Mouse (Mus musculus): Measurements from ENCODE around the gene Diaph3.

Diaph3 gene

DNA sequence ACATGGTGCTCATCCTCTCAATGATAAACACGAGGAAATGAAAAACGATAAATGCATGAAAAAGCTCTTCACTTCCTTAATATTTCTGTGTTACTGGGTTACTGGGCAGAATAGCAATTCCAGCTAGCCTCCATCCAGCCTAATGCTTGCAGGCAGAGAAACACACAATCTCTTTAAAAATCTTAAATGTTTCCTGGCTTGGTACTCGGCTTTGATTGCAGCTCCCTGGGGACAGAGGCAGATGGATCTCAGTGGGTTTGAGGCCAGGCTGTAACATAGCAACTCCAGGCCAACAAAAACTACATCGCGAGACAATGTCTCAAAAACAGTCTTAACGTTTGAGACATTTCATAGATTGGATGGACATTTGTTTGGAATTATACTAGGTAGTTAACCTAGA, 57.1 kb downstream of the Diaph3 start:
- no peak for DNase-seq

DNA sequence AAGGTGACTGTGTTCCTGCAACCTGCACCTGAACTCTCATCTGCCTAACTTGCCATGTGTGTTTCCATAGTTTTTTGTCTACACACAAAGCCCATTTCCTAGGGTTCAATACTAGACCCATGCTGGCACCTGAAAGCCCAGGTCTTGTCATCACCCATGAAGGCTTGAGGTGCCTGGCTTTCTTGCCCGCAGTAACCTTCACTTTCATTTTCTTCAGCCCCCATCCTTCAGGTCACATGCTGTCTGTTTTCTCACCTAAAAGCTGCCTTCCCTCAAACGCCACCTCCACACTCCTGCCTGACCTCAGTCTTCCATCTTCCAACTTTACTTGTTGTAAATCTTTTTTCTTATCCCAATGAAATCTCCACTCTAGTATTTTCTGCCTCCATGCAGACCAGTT, 61.3 kb downstream of the Diaph3 start:
- DNase-seq: no peak

- no peak for DNase-seq
These were observed 66.0 kb downstream of the Diaph3 start for GRCm38 (mm10) chr14:87075021-87075531.

DNA sequence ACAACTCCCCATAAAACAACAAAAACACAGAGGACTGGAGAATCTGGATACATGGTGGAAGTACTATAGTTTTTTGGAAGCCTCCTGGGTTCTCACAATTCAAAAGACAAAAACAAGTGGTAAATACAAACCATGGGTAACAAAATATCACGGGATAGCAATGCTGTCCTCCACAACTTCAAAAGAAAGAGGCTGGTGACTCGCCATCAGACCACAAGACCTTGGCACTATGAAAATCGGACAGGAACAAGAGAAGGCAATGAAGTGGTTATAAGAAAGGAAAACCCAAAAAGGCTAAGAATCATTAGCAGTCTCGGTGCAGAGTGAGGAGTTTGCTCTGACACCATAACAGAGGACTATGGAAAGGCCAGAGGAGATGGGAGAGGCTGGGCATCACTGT, 76.8 kb downstream of the Diaph3 start:
- DNase-seq: no peak

GRCm38 (mm10) chr14:87056169-87056568, 84.9 kb downstream of the Diaph3 start:
- DNase-seq: no peak

DNA sequence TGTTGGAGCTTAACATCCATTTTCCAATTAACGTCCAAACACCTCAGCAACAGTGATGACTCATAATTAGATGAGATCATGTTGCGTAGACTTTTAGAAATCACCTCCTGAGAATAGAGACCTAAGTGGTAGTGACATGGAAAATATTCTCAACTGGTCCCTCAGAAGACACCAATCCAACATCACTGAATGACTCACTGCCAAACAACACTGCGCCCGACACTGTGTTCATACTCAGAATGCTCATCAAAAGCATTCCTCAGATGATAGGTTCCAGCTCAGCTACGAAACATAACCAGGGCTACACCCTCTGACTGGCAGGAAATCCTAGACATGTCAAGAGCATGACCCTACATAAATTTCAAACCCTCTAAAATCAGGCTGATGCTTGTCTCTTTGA, 89.8 kb downstream of the Diaph3 start:
- no peak for DNase-seq

DNA sequence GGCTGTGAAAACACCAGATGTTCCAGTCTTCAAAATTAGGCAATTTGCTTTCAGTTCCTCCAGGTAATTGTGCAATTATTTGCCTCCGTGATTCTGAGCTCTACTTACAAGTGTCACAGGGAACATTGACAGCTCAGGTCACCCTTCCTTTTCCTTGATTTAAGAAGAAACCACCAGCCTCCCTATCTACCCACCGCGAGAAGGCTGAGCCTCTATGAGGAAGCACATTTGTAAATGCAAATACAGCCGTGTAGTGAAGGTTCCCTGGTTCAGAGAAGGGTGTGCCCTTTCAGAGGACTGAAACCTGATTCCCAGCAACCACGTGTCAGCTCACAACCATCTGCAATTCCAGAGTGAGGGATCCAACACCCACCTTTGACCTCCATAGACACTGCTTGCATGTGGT, 96.6 kb downstream of the Diaph3 start:
- DNase-seq: no peak

DNA sequence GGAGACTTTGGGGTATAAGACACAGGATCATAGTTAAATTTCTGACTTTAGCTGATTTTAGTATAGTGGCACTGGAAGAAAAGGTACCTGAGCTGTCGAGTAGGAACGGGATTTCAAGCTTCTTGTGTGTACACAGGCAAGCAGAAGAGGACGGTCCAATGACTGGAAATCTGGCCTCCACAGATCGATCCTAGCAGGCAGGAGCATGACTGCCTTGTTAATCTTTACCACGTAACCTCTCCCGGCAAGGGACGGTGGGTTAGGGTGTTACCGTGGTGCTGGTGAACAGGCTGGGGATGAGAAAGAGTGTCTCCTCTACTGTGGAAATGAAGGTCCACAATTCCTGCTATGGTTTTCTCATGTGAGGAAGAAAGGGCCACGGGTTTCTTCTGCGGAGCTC, 120.8 kb downstream of the Diaph3 start:
- DNase-seq: no peak

DNA sequence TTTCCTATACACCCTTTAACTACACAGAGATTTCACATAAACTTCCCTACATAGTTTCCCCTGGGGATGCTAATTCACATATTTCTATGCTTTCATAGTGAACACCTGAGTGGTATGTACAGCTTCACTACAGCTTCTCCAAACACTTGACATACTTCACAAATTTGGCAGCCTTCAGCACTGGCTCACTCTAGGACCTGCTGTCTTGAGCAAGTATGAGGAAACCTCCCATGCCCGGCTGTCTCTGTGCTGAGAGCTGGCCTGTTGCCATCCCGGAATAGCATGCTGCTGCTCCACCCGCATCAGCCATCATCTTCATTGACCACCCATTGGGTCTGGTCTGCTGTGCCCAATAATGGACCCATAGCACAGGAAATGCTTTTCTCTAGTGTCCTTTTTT, 121.3 kb downstream of the Diaph3 start:
- DNase-seq: peak; percentile 4 to 23

DNA sequence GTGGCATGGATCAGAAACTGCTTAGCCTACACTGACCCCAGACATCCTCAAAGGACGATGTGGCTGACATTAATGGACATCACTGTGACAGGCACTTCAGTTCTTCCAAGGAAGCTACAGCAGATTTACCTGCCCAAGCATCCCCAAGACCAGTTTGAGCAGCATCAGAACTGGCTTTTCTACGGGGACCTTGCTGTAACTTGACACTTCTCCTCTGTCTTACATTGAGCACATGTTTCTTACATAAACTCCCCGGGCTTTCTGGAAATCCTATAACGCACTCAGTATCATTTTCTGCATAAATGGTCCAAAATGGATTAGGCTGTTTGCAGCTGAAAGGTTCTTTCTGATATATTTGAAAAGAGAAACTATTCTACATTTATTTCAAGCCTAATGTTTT, 143.7 kb downstream of the Diaph3 start:
- DNase-seq: no peak

DNA sequence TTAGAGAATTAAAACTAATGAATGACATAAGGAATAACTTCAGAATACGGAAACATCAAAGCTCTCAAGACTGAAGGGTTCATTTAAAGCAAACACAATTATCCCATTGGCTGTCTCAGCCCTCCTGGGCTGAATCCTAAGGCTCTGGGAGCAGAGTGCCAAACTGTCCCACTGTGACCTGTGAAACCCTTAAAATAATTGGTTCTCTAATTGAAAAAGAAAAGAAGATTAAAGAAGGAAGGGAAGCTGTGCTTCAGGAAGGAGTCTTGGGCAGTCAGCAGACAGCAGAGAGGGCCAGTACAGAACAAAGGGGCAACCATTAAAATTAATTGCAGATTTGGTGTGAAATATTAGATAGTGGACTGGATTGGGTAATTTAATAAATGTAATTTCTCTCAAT, 189.9 kb downstream of the Diaph3 start:
- no peak for DNase-seq

DNA sequence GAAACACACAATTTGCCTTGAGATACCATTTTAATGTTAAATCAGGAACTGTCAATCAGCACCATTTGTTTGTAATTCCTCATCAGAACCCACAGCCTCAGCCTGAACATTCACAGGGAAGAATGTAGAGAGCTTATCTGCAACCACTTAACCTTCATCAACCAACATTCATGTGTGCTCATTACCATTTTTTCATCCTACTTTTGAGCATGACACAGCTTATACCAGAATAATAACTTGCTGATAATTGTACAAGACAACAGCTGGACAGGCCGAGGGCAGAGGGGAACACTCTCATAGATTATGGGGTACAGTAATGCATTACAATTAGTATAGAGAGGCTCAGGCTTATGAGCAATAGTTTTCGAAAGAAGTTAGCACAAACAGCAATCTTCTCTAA, 203.1 kb downstream of the Diaph3 start:
- no peak for DNase-seq

DNA sequence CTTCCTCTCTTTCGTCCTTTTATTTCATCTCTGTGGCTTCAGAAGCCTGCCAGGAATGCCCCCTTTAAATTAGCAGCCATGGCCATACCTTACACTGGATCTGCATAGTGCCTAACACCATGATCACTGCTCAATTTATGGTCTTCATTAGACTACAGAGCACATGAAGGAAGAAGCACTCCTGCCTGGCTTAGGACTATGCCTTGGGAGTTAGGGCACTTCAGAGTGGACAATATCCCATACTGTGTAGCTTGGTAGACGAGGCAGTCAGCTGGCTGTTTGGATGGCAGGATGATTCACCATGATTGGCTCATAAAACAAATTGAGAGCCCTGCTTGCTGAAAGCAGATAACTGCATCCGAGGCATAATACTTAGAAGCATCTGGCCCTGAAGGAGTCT, 204.6 kb downstream of the Diaph3 start:
- DNase-seq: no peak

- DNase-seq: no peak
These were observed 210.3 kb downstream of the Diaph3 start for GRCm38 (mm10) chr14:86930763-86931162.

DNA sequence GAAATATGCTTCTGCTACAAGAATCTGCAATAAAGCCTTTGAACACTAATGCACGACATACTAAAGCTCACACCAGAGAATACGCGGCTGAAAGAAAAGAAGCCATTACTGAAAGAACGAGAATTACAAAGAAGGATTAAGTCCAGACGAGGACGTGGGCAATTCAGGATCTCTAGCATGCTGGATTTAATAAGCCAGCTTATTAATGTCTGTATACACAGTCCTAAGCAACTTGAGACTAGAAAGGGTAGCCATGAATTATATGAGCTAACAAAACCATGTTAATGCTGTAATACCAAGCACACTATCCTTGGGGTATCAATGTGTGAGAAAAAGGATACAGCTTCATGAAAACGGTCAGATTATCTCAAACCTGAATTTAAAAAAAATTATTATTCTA, 214.2 kb downstream of the Diaph3 start:
- DNase-seq: no peak

GRCm38 (mm10) chr14:86898898-86899297, 242.1 kb downstream of the Diaph3 start:
- DNase-seq: no peak

GRCm38 (mm10) chr14:86889070-86889804, 251.8 kb downstream of the Diaph3 start:
- peak in 1 of 2 experiments; percentile 11 for DNase-seq

DNA sequence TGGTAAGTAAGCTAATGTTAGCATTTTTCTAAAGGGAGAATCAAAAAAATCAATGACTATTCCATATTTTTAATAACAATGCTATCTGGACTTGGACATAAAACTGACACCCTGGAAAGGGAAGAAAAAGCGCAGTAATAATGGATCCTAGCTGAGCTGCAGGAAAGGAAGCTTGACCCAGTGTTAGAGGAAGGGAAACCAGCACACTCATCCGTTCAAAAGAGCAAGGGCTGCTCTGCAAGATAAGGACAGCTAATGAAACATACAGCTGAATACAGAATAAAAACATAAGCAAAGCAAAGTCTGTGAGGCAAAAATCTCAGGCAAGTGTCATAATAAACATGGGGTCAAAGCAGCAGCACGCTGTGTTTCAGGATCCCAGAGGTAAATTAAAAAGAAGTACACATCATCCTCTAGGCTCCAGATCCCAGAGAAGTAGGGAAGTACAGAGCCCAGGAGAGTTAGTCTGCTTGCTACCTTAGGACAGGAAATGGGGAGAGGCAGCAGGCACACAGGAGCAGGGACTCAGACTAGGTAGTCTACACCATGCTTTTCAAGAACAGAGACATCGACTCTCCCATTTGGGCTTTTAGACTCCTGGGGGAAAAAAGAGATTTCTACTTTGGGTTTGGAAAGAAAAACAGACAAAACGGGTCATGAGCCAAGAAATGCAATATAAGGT, 255.5 kb downstream of the Diaph3 start:
- DNase-seq: no peak

GRCm38 (mm10) chr14:86869536-86869935, 271.5 kb downstream of the Diaph3 start:
- DNase-seq: no peak

DNA sequence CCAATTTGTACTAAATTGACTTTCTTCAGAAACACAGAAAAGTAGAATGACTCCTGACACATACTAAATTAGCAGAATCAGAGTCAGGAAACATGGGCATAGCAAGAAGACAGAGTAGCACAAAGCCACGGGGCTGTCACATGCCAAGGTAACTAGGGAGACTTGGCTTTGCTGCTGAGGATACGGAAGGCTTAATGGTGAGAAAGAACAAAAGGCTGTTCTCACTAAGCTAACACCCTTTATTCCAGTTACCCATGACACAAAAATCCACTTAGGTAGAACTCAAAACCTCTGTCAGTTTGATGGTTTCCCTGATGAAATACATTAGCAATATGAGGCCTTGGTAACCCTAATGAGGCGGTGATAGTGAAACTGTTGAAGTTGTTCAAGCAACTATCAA, 273.9 kb downstream of the Diaph3 start:
- no peak for DNase-seq

DNA sequence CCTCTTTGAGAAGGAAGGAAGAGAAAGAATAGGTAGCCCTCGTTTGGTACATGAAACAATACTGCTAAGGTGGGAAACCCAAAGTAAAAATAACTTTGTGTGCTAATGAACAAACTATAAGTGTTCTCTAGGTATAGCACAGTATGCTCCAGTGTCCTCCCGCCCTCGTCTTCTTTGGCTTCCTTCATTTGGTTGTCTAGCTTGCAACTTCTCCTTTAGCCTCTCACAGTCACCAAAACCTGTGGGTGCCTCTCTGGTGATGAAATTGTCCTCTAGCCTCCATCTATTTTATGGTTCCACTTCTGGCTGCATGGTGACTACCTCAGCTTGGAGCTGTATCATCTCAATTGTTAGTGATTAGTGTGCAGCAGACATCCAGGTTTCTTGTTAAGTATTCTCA, 277.0 kb downstream of the Diaph3 start:
- no peak for DNase-seq

DNA sequence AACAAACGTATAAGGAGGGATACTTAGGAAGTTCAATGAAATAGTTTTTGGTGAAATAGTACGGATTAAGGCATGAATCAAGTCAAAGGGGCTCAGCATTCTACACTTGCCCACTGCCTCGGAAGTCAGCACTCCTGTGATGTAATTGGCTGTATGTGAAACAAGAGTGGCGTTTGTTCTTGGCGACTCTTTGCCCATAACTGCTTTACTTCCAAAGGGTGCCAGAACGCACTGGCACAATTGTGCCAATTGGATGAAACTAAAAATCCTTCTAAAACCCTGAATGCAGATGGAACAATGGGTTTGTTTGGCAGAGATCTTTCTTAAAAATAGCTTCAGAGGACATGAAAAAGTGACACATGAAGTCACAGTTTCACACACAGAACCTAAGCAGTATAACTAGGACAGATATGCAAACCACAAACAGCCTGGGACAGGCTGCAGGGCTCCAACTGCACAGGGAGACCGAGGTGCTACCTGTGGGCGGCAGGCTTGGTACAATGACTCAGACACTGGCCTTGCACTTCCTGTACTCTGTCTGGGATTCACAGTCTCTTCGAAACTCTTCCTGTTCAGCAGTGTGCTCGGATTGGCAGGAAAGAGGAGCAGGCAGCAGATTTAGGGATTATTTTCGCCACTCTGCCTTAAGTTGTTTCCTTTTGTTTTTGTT, 279.6 kb downstream of the Diaph3 start:
- DNase-seq: no peak

- DNase-seq: no peak
These were observed 293.8 kb downstream of the Diaph3 start for GRCm38 (mm10) chr14:86847154-86847810.

Data from lung, adult 18-20 months (tissue).